Mouse (Mus musculus): ENCODE results near the gene Tmem123. TPM values are rescaled to one million over a fixed set of nuclear protein-coding genes. Genes with fewer than 3 reads are reported as not detected.

Gene Tmem123
- total and polyA plus RNA-seq, 3 experiments = 43.5 to 88.8 TPM; not detected in 1

- TF ChIP-seq E2F4 (IDR thresholded peaks at IDR 0.05; ENCODE audit: borderline replicate concordance, low read depth, low read length) (no peak), GABPA (IDR thresholded peaks at IDR 0.05; ENCODE audit: low read depth, low read length) (no peak), SMC3 (IDR thresholded peaks at IDR 0.05; ENCODE audit: low read depth, low read length) (0 out of 2 replicates have a peak, but pooled peaks have one; percentile 27), UBTF (IDR thresholded peaks at IDR 0.05; ENCODE audit: borderline replicate concordance, insufficient read depth, low read depth, low read length) (no peak), ELF1 (IDR thresholded peaks at IDR 0.05; ENCODE audit: low read depth, low read length) (peak; percentile 42; the same call in 1 of the 2 replicates), MAFK (IDR thresholded peaks at IDR 0.05; ENCODE audit: borderline replicate concordance, low read depth, low read length) (no peak), USF2 (IDR thresholded peaks at IDR 0.05; ENCODE audit: borderline replicate concordance in 1 of 2, insufficient read depth in 1 of 2, low read depth in 1 of 2, low read length in 2 of 2) (no peak), MYC (IDR thresholded peaks at IDR 0.05; ENCODE audit: low read depth, low read length) (no peak)
Measured at GRCm38 (mm10) chr9:7766582-7766981, 2.7 kb downstream of the Tmem123 start (continued).

- TF ChIP-seq TCF12 (IDR thresholded peaks at IDR 0.05; ENCODE audit: low read depth, low read length) (no peak), GATA1 (IDR thresholded peaks at IDR 0.05; ENCODE audit: low read depth, low read length) (no peak), MYB (IDR thresholded peaks at IDR 0.05; ENCODE audit: low read depth, low read length) (no peak), CHD2 (IDR thresholded peaks at IDR 0.05; ENCODE audit: low read length) (no peak), EP300 (IDR thresholded peaks at IDR 0.05; ENCODE audit: low read depth in 1 of 2, low read length in 2 of 2) (no peak)
- Histone ChIP-seq H3K36me3 (ENCODE audit: control insufficient read depth in 1 of 2, insufficient read depth in 2 of 2, low read length in 2 of 2) (peaks cover 14 to 31% of the 10 kb centered on the region in 2 experiments), H3K27ac (ENCODE audit: control insufficient read depth, low read depth, low read length) (no peak overlapping the region), H3K9ac (ENCODE audit: control insufficient read depth, low read depth, low read length, poor library complexity, severe bottlenecking) (no peak overlapping the region), H3K27me3 (ENCODE audit: control insufficient read depth in 1 of 2, insufficient read depth in 2 of 2, low read length in 2 of 2) (no peaks in the 10 kb centered on the region), H3K4me3 (ENCODE audit: control insufficient read depth in 1 of 2, insufficient read depth in 1 of 2, low read depth in 2 of 2, low read length in 2 of 2) (no peak overlapping the region), H3K4me1 (ENCODE audit: control insufficient read depth in 1 of 2, insufficient read depth in 2 of 2, low read length in 2 of 2) (peaks cover 13 to 20% of the 10 kb centered on the region in 2 experiments), H3K79me2 (ENCODE audit: control insufficient read depth, insufficient read depth, low read length, poor library complexity) (peaks cover 21% of the 10 kb centered on the region), H3K9me3 (replicated peaks; ENCODE audit: insufficient read depth, low read length) (no peaks in the 10 kb centered on the region)
- DNase-seq (ENCODE audit: low read depth, low spot score) = no peak
Measured at GRCm38 (mm10) chr9:7767526-7767925, 3.7 kb downstream of the Tmem123 start.

GRCm38 (mm10) chr9:7769081-7769480, 5.2 kb downstream of the Tmem123 start:
- H3K36me3 ChIP-seq (ENCODE audit: control insufficient read depth in 1 of 2, insufficient read depth in 2 of 2, low read length in 2 of 2) = peaks cover 17 to 25% of the 10 kb centered on the region in 2 experiments
- peaks cover 10 to 17% of the 10 kb centered on the region in 2 experiments; a peak in 3 of 4 replicates for H3K4me1 ChIP-seq (ENCODE audit: control insufficient read depth in 1 of 2, insufficient read depth in 2 of 2, low read length in 2 of 2)
- DNase-seq (ENCODE audit: low read depth, low spot score) = no peak

More at GRCm38 (mm10) chr9:7769081-7769480, 5.2 kb downstream of the Tmem123 start:
- Histone ChIP-seq H3K9me3 (replicated peaks; ENCODE audit: insufficient read depth, low read length) (no peaks in the 10 kb centered on the region), H3K9ac (ENCODE audit: control insufficient read depth, low read depth, low read length, poor library complexity, severe bottlenecking) (no peak overlapping the region), H3K79me2 (ENCODE audit: control insufficient read depth, insufficient read depth, low read length, poor library complexity) (peaks cover 20% of the 10 kb centered on the region), H3K27ac (ENCODE audit: control insufficient read depth, low read depth, low read length) (no peak overlapping the region), H3K27me3 (ENCODE audit: control insufficient read depth in 1 of 2, insufficient read depth in 2 of 2, low read length in 2 of 2) (no peaks in the 10 kb centered on the region), H3K4me3 (ENCODE audit: control insufficient read depth in 1 of 2, insufficient read depth in 1 of 2, low read depth in 2 of 2, low read length in 2 of 2) (no peak overlapping the region)
- TF ChIP-seq BHLHE40 (IDR thresholded peaks at IDR 0.05; ENCODE audit: borderline replicate concordance, low read depth, low read length) = no peak
- no peak for TF ChIP-seq MYC (IDR thresholded peaks at IDR 0.05; ENCODE audit: low read depth, low read length)
- TF ChIP-seq ETS1 (IDR thresholded peaks at IDR 0.05; ENCODE audit: low read depth, low read length) = no peak
- TF ChIP-seq MAFK (IDR thresholded peaks at IDR 0.05; ENCODE audit: borderline replicate concordance, low read depth, low read length) = no peak
- no peak for TF ChIP-seq RAD21 (IDR thresholded peaks at IDR 0.05; ENCODE audit: low read depth, low read length)
